Mouse (Mus musculus): ENCODE results near the gene Fancd2.

DNA sequence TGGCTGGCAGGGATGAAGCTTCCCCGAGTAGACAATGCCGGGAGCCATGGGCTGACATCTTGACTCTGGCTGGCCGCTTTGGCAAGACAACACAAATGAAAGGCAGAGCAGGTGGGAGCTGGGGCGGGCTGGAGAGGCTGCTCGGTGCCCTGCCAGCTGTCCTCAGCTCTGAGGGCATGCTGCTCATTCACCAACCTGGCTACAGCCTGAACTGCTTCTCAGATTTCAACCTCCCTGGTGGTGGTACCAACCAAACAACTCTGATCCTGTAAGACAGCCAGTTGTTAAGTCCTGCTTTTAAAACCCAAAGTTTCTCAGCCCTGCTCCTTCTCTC, 22.6 kb upstream of the Fancd2 start:
- TF ChIP-seq CTCF (conservative IDR thresholded peaks at IDR 0.05; ENCODE audit: low read length) (no peak), POU5F1 (IDR thresholded peaks at IDR 0.05; ENCODE audit: borderline replicate concordance, low read length) (no peak)
